Mouse (Mus musculus) skeletal muscle tissue, adult 2 months (tissue): ENCODE results near the gene Gm10974.

Experiments
- DNase-seq: peaks from one replicate; pipeline ENCODE4 v3.0.0-alpha.2; 2012; ENCODE audit warnings: low read depth, low spot score

Gm10974 gene

GRCm38 (mm10) chr7:66405951-66406721, 40.4 kb downstream of the Gm10974 start:
- DNase-seq = no peak

DNA sequence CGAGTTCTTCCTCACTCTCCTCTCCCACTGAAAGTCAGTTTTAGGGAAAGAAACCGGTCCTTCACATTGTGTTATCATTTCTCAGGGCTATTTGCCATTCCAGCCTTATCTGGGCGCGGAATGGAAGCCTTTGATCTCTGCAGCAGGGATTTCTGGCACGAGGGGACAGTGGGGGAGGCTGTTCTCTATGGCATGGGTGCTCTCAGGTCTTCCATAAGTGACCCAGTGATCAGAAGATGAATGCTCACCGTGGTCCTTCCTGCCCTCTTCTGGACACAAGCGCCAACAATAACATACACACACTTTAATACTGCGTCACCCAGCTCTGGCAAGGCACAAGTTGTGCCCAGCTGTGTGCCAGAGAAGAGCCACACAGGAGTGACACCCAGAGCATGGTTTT, 41.3 kb downstream of the Gm10974 start:
- DNase-seq = no peak

- DNase-seq = no peak
Measured at GRCm38 (mm10) chr7:66409433-66409832, 43.7 kb downstream of the Gm10974 start.

DNA sequence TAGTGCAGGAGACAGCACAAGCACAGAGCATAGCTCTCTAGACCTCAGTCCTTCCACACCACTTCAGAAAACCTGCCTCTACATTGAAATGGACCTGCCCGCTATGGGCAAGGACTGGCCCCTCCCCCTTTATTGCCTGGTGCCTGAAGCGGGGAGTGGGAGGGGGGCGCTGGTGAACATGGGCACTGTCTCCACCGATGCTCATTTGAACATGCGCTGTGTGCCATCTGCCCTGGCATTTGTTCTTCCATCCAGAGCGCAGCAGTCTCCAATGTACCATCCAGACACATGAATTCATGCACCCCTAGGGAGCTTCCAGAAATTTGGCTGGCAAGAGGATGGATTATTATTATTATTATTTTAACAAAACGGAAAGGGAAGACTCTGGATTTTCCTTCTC, 47.4 kb downstream of the Gm10974 start:
- no peak for DNase-seq

GRCm38 (mm10) chr7:66416829-66417228, 51.1 kb downstream of the Gm10974 start:
- peak; percentile 18 for DNase-seq

DNA sequence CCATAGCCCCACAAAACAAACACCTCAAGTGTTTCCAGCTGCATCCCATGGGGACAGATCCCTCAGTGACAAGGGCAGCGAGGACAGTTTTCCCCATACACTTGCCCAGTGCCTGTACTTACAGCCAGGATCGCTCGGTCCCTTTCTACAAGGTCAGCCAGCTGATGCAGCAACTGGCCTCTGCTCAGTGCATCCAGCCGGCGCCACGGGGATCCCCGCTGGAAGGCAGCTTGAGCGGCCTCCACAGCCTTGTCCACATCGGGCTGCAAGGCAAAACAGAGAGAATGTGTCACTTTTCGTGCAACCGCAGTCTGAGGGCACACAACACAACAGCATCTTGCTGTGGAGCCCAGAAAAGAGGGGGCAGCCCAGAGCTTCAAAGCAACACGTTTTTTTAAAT, 53.3 kb downstream of the Gm10974 start:
- DNase-seq = no peak

DNA sequence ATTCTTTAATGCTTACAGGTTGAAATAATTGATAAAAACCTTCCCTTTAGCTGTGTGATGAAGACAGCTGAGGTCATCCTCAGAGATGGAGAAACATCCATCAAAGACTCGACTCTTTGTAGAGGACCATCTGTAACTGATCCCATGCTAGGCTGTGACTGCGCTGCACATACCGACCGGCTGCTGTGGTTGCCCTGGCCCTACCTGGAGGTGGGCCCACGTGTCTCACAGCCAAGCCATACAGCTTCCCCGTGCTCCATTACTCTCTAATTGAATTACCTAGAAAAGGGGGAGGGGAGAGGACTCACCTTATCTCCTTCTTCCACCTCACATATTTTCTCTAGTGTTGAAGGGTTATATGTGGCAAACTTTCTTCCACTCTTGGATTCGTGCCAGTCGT, 56.2 kb downstream of the Gm10974 start:
- DNase-seq = no peak

GRCm38 (mm10) chr7:66427053-66427436, 61.3 kb downstream of the Gm10974 start:
- DNase-seq = no peak

- peak; percentile 32 for DNase-seq
Measured at GRCm38 (mm10) chr7:66427437-66428161, 61.9 kb downstream of the Gm10974 start, which contains the start of gene Aldh1a3. Gene Aldh1a3, minus strand, starts transcription at chr7:66427517.

- DNase-seq = no peak
Measured at GRCm38 (mm10) chr7:66434453-66434935, 68.8 kb downstream of the Gm10974 start.
